Mouse (Mus musculus) regulatory T cell (primary cell): Measurements from ENCODE around the gene Prok1.

Experiments used
- in situ Hi-C: fragments of 300-600 bp; cut with MboI, MseI; formaldehyde crosslinking; loops from one replicate; pipeline ENCODE4 v1.15.1; 2025; ENCODE audit warnings: high pct_unique_total_duplicates

The Prok1 gene

GRCm38 (mm10) chr3:107187022-107187421 lies 52.5 kb downstream of the Prok1 start:
- in situ Hi-C loops, result no loop called here

- in situ Hi-C loops, result no loop called here
Measured at GRCm38 (mm10) chr3:107185597-107185996, 53.9 kb downstream of the Prok1 start.

- in situ Hi-C loops, result no loop called here
Measured at GRCm38 (mm10) chr3:107183178-107183577, 56.3 kb downstream of the Prok1 start.
